Mouse (Mus musculus) midbrain, embryonic 15.5 days (tissue): Measurements from ENCODE around the gene Banf2. TPM values are rescaled to one million over a fixed set of nuclear protein-coding genes. Genes with fewer than 3 reads are reported as not detected.

Experiments
- ATAC-seq: fragments of 200-750 bp; cut with Nextera tagmentation; replicated peaks from 2 replicates; pipeline ENCODE4 v1.8.0; 2017; ENCODE audit warnings: moderate TSS enrichment
- H3K27ac ChIP-seq: fragments of 300-500 bp; sonication (generic); 2 replicates; pipeline ENCODE4 v1.5.1; 2015; ENCODE audit warnings: mild to moderate bottlenecking, inconsistent platforms
- H3K27me3 ChIP-seq: fragments of 300-500 bp; sonication (generic); replicated peaks from 2 replicates; pipeline ENCODE4 v1.6.1; 2015; ENCODE audit warnings: inconsistent platforms
- H3K36me3 ChIP-seq: fragments of 300-500 bp; sonication (generic); replicated peaks from 2 replicates; pipeline ENCODE4 v1.6.1; 2015; ENCODE audit warnings: inconsistent platforms
- H3K4me1 ChIP-seq: fragments of 300-500 bp; sonication (generic); 2 replicates; pipeline ENCODE4 v1.6.1; 2015; ENCODE audit warnings: inconsistent platforms
- H3K4me2 ChIP-seq: fragments of 300-500 bp; sonication (generic); 2 replicates; pipeline ENCODE4 v1.6.1; 2015; ENCODE audit warnings: inconsistent platforms, mild to moderate bottlenecking, moderate library complexity
- H3K4me3 ChIP-seq: fragments of 300-500 bp; sonication (generic); 2 replicates; pipeline ENCODE4 v1.5.1; 2015; ENCODE audit warnings: mild to moderate bottlenecking, inconsistent platforms
- H3K9ac ChIP-seq: fragments of 300-500 bp; sonication (generic); 2 replicates; pipeline ENCODE4 v1.6.1; 2015; ENCODE audit warnings: mild to moderate bottlenecking, inconsistent platforms
- H3K9me3 ChIP-seq: fragments of 300-500 bp; sonication (generic); 2 replicates; pipeline ENCODE4 v1.6.1; 2016; ENCODE audit warnings: inconsistent platforms
- WGBS: fragments of 180-500 bp; shearing (Covaris S2); methylation state at CpG from one replicate; pipeline ENCODE4 v1.1.7; 2015; ENCODE audit warnings: mixed read lengths; 5-methylcytosine and 5-hydroxymethylcytosine counted together
- polyA plus RNA-seq: library from polyadenylated mRNA; unstranded; fragments of >200 nt; fragmentation: Nextera tagmentation; extraction: Ambion mirVana; gene quantifications from 2 replicates; pipeline ENCODE4 v1.2.1, GENCODE M21; 2015

Gene Banf2
- polyA plus RNA-seq, 1 experiment from 2014 or later = not detected

GRCm38 (mm10) chr2:144009081-144009480, 23.8 kb upstream of the Banf2 start:
- peaks cover 18% of the 10 kb centered on the region for H3K4me1 ChIP-seq
- H3K36me3 ChIP-seq = no peaks in the 10 kb centered on the region
- H3K27me3 ChIP-seq = no peaks in the 10 kb centered on the region
- H3K4me3 ChIP-seq = no peak overlapping the region
- no peak for ATAC-seq
- no peaks in the 10 kb centered on the region for H3K9me3 ChIP-seq
- peak overlapping the region; percentile 73; the same call in 1 of the 2 replicates for H3K4me2 ChIP-seq
- H3K9ac ChIP-seq = no peak overlapping the region
- 100% methylated on average over 1 of the region's 1 CpGs for WGBS
- no peak overlapping the region for H3K27ac ChIP-seq

- H3K9ac ChIP-seq = peak overlapping the region; percentile 64
- peak overlapping the region; percentile 85 for H3K4me3 ChIP-seq
- no peaks in the 10 kb centered on the region for H3K27me3 ChIP-seq
- H3K36me3 ChIP-seq = no peaks in the 10 kb centered on the region
- 0 out of 2 replicates have a peak overlapping the region, but pooled peaks have one; percentile 25 for H3K27ac ChIP-seq
- no peaks in the 10 kb centered on the region for H3K9me3 ChIP-seq
- ATAC-seq = peak; percentile 0
- peaks cover 18% of the 10 kb centered on the region for H3K4me1 ChIP-seq
- 4% methylated on average over 29 of the region's 30 CpGs for WGBS
- H3K4me2 ChIP-seq = peak overlapping the region; percentile 73
These were observed 23.1 kb upstream of the Banf2 start for GRCm38 (mm10) chr2:144009551-144010281.

- peak overlapping the region; percentile 73 for H3K4me2 ChIP-seq
- no peaks in the 10 kb centered on the region for H3K9me3 ChIP-seq
- no peaks in the 10 kb centered on the region for H3K27me3 ChIP-seq
- under 1% methylated on average over 100 of the region's 107 CpGs for WGBS
- H3K27ac ChIP-seq = peak overlapping the region; percentile 84
- peak overlapping the region; percentile 85 for H3K4me3 ChIP-seq
- peak overlapping the region; percentile 64 for H3K9ac ChIP-seq
- H3K36me3 ChIP-seq = no peaks in the 10 kb centered on the region
- peaks cover 18% of the 10 kb centered on the region for H3K4me1 ChIP-seq
- peak; percentile 35 for ATAC-seq
These were observed 22.4 kb upstream of the Banf2 start for GRCm38 (mm10) chr2:144010282-144011044.

GRCm38 (mm10) chr2:144011080-144011551, 21.7 kb upstream of the Banf2 start, which contains the start of gene Rrbp1:
Gene Rrbp1 (minus strand): TSS chr2:144011263.
- no peaks in the 10 kb centered on the region for H3K27me3 ChIP-seq
- peak within 1 kb of the TSS; percentile 64 for H3K9ac ChIP-seq
- WGBS = 0% methylated on average over 51 of the region's 53 CpGs
- no peaks in the 10 kb centered on the region for H3K36me3 ChIP-seq
- peak within 1 kb of the TSS; percentile 85 for H3K4me3 ChIP-seq
- peak; percentile 99 for ATAC-seq
- no peaks in the 10 kb centered on the region for H3K9me3 ChIP-seq
- peak within 1 kb of the TSS; percentile 73 for H3K4me2 ChIP-seq
- H3K27ac ChIP-seq = peak within 1 kb of the TSS; percentile 84
- peaks cover 18% of the 10 kb centered on the region for H3K4me1 ChIP-seq

- Histone ChIP-seq H3K36me3 (no peaks in the 10 kb centered on the region), H3K4me1 (peaks cover 15% of the 10 kb centered on the region), H3K27me3 (no peaks in the 10 kb centered on the region), H3K27ac (no peak overlapping the region), H3K9me3 (no peaks in the 10 kb centered on the region), H3K9ac (no peak overlapping the region), H3K4me2 (no peak overlapping the region), H3K4me3 (no peak overlapping the region)
- 82% methylated on average over 11 of the region's 11 CpGs for WGBS
- no peak for ATAC-seq
These were observed 18.8 kb upstream of the Banf2 start for GRCm38 (mm10) chr2:144014051-144014450.

GRCm38 (mm10) chr2:144014481-144014880, 18.4 kb upstream of the Banf2 start:
- Histone ChIP-seq H3K4me3 (no peak overlapping the region), H3K27me3 (no peaks in the 10 kb centered on the region), H3K4me1 (peaks cover 11% of the 10 kb centered on the region), H3K9me3 (no peaks in the 10 kb centered on the region), H3K4me2 (no peak overlapping the region), H3K9ac (no peak overlapping the region), H3K27ac (no peak overlapping the region), H3K36me3 (no peaks in the 10 kb centered on the region)
- no peak for ATAC-seq
- 27% methylated on average over 5 of the region's 5 CpGs for WGBS

GRCm38 (mm10) chr2:144015861-144016260, 17.0 kb upstream of the Banf2 start:
- no peak overlapping the region for H3K9ac ChIP-seq
- WGBS = 89% methylated on average over 9 of the region's 9 CpGs
- no peaks in the 10 kb centered on the region for H3K9me3 ChIP-seq
- no peak for ATAC-seq
- H3K27ac ChIP-seq = no peak overlapping the region
- no peaks in the 10 kb centered on the region for H3K36me3 ChIP-seq
- H3K27me3 ChIP-seq = no peaks in the 10 kb centered on the region
- H3K4me3 ChIP-seq = no peak overlapping the region
- no peak overlapping the region for H3K4me2 ChIP-seq
- peaks cover 2% of the 10 kb centered on the region; the same call in 1 of the 2 replicates for H3K4me1 ChIP-seq

- no peaks in the 10 kb centered on the region for H3K27me3 ChIP-seq
- 80% methylated on average over 2 of the region's 2 CpGs for WGBS
- no peaks in the 10 kb centered on the region for H3K9me3 ChIP-seq
- no peak overlapping the region for H3K4me3 ChIP-seq
- H3K4me1 ChIP-seq = no peaks in the 10 kb centered on the region
- no peak for ATAC-seq
- no peak overlapping the region for H3K9ac ChIP-seq
- H3K4me2 ChIP-seq = no peak overlapping the region
- no peaks in the 10 kb centered on the region for H3K36me3 ChIP-seq
- no peak overlapping the region for H3K27ac ChIP-seq
These were observed 12.9 kb upstream of the Banf2 start for GRCm38 (mm10) chr2:144019971-144020370.

- Histone ChIP-seq H3K9ac (no peak overlapping the region), H3K4me1 (no peaks in the 10 kb centered on the region), H3K4me2 (no peak overlapping the region), H3K36me3 (no peaks in the 10 kb centered on the region), H3K27ac (no peak overlapping the region), H3K27me3 (no peaks in the 10 kb centered on the region), H3K4me3 (no peak overlapping the region), H3K9me3 (no peaks in the 10 kb centered on the region)
- 81% methylated on average over 3 of the region's 3 CpGs for WGBS
- no peak for ATAC-seq
These were observed 10.4 kb upstream of the Banf2 start for GRCm38 (mm10) chr2:144022441-144022840.

- no peak for ATAC-seq
- no peaks in the 10 kb centered on the region for H3K4me1 ChIP-seq
- H3K9me3 ChIP-seq = no peaks in the 10 kb centered on the region
- no peak overlapping the region for H3K4me3 ChIP-seq
- H3K27ac ChIP-seq = no peak overlapping the region
- H3K36me3 ChIP-seq = no peaks in the 10 kb centered on the region
- no peak overlapping the region for H3K9ac ChIP-seq
- H3K27me3 ChIP-seq = no peaks in the 10 kb centered on the region
- 89% methylated on average over 9 of the region's 9 CpGs for WGBS
- H3K4me2 ChIP-seq = no peak overlapping the region
These were observed 7.5 kb upstream of the Banf2 start for GRCm38 (mm10) chr2:144025361-144025760.

- WGBS = 79% methylated on average over 4 of the region's 4 CpGs
- no peak for ATAC-seq
- no peak overlapping the region for H3K4me3 ChIP-seq
These were observed 6.4 kb upstream of the Banf2 start for GRCm38 (mm10) chr2:144026456-144026855.

GRCm38 (mm10) chr2:144030791-144031190, 2.1 kb upstream of the Banf2 start:
- no peaks in the 10 kb centered on the region for H3K27me3 ChIP-seq
- no peak overlapping the region for H3K27ac ChIP-seq
- ATAC-seq = no peak
- H3K9ac ChIP-seq = no peak overlapping the region
- H3K4me1 ChIP-seq = no peaks in the 10 kb centered on the region
- no peaks in the 10 kb centered on the region for H3K9me3 ChIP-seq
- no peaks in the 10 kb centered on the region for H3K36me3 ChIP-seq
- 94% methylated on average over 7 of the region's 7 CpGs for WGBS
- H3K4me2 ChIP-seq = no peak overlapping the region
- no peak overlapping the region for H3K4me3 ChIP-seq

More at GRCm38 (mm10) chr2:144026456-144026855, 6.4 kb upstream of the Banf2 start:
- H3K9ac ChIP-seq = no peak overlapping the region
- H3K36me3 ChIP-seq = no peaks in the 10 kb centered on the region
- no peak overlapping the region for H3K4me2 ChIP-seq
- H3K4me1 ChIP-seq = no peaks in the 10 kb centered on the region
- no peaks in the 10 kb centered on the region for H3K27me3 ChIP-seq
- H3K9me3 ChIP-seq = no peaks in the 10 kb centered on the region
- H3K27ac ChIP-seq = no peak overlapping the region
